Mouse (Mus musculus) adrenal gland, postnatal 10 days (tissue): ENCODE measurements around the gene Bahcc1. TPM values are rescaled to one million over a fixed set of nuclear protein-coding genes. Genes with fewer than 3 reads are reported as not detected.

ENCODE experiments used
- DNase-seq: peaks from one replicate; pipeline ENCODE4 v3.0.0; 2021; ENCODE audit warnings: mixed read lengths
- total RNA-seq, 2 experiments: library from RNA; stranded (reverse); gene quantifications; 2 replicates each; pipeline ENCODE4 v1.2.3; 2021

The Bahcc1 gene
- total RNA-seq, 2 experiments from 2014 or later, result 13.8 to 20.5 TPM

DNA sequence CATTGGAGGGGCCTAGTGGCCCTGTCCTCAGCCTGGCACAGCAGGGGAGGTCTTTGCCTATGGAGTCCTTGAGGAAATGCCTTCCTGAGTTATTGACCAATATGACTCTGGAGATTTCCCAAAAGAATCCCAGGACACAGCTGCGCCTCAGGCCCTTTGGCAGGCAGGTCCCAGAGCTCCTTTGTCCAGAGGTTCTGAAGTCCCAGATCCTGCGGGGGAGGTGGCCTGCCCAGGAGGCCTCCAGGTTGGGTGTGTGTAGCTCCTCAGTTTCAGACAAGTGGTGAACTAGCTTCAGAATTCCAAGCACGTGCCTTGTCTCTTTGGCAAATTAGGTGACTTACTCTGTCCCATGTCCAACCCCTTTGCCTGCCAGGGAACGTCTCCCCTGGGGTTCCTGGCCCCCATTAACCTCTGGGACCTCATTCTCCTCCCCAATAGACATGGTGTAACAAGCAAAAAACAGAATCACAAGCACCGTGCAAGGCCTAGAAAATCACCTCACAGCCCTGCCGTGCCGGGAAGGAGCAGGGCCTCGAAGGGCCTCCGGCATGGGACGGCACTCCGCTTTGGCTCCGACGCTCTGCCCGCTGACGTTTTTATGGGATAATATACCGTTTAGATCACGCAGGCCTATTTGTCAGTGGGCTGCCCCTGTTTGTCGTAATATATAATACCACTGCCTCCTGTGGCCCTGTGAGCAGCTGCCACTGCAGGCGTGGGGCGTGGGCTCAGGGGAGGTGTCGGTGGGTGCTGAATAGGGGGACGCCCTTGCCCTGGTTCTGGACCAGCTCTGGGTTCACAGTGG is 10.2 kb downstream of the Bahcc1 start:
- peak; percentile 76 for DNase-seq

- DNase-seq, result no peak
Measured at GRCm38 (mm10) chr11:120243531-120243820, 10.7 kb downstream of the Bahcc1 start.

- no peak for DNase-seq
Measured at GRCm38 (mm10) chr11:120248160-120248793, 15.5 kb downstream of the Bahcc1 start.

GRCm38 (mm10) chr11:120248899-120249298 is 16.2 kb downstream of the Bahcc1 start:
- no peak for DNase-seq

DNA sequence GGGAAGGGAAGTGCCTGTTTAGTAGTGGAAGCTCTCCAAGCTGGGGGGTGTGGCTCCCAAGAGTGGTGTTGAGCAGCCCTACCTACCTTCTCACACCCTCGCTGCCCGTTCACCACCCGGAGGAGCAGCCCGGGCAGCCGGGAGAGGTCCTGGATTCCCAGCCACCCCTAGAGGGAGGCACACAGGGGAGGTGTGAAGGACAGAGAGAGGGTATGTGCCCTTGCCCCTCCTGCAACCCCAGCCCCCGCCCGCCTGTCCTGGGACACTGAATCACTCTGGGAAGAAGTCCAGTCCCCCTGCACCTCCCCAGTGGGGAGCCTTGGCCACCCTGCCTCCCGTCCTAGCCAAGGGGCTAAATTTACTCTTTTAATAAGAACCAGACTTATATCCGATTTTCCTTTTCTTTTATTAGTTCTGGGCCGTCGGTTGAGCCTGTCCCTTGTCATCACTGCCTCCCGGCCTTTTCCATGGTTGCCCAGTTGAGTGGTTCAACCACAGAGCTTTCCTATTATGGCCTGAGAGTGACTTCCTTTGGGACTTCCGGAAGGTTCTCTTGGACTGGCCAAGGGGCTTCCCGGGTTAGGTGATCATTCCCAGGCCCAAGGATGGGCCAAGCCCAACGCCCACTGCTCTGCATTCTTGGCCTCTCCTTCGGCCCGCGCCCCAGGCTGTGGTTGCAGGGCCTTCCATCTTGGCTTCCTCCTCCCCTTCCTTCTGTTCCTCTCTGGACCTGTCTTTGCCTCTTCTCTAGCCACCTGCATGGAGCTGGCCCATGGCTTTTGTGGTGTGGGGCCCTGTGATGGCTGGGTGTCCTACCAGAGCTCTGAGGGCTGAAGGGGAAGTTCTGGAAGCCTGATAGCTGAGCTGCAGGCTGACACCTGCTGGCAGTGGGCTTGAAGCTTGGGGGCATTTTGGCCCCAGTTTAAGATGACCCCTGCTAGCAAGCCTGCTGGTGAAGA is 18.5 kb downstream of the Bahcc1 start:
- DNase-seq, result no peak

GRCm38 (mm10) chr11:120251950-120252308 is 19.2 kb downstream of the Bahcc1 start:
- no peak for DNase-seq

DNA sequence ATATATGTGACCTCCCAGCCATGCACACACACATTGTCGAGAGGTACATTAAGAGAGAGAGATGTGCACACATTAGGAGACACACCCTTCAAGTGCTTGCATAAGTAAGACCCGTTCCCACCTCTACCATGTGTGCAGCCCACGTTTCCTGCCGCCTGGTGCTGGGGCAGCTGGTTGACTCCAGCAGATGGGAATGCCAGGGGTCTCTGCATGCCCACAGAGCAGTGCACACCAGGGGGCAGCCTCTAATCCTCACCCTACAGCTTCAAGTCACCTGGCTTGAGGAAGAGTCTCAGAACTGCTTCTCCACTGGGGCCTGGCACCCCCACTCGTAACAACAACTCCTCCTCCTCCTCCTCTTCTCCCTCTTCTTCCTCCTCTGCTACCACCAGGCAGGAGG is 19.7 kb downstream of the Bahcc1 start:
- no peak for DNase-seq

DNA sequence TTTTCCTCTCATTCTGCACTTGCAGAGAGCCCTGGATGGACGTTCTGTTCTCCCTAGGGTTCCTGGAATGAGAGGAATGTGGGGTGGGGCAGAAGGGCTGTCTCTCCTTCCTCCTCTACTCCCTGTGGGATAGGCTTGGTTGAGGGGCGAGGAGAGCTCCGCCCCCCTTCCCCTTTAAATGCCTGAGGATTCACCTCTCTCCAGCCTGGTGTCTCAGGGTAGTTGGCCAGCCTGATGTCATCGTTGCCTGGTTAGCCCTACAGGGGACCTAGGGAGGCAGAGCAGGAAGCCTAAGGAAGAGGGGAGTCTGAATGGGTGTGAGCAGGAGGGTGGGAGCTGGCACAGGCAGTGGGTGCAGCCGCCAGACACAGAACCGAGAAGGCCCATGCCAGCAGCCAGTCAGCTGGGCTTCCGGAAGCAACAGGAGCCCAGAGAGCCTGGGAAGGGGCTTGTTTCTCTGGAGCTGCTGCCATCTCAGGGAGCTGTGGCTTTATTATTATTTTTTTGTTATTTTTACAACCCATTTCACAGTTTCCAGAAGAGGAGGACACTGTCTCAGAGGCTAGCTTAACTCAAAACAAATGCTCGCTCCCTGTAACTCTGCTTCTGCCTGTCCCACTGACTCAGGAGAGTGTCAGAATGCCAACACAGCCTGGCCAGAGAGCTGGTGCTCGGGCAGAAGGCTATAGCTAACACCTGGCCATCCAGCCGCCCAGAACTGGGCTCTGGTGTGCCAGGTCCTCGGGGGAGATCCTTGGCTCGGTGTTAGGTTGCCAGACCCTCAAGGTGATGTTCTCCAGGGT is 20.3 kb downstream of the Bahcc1 start:
- DNase-seq, result no peak

GRCm38 (mm10) chr11:120253646-120254315 is 21.0 kb downstream of the Bahcc1 start:
- no peak for DNase-seq

GRCm38 (mm10) chr11:120254420-120254819 is 21.7 kb downstream of the Bahcc1 start:
- no peak for DNase-seq

DNA sequence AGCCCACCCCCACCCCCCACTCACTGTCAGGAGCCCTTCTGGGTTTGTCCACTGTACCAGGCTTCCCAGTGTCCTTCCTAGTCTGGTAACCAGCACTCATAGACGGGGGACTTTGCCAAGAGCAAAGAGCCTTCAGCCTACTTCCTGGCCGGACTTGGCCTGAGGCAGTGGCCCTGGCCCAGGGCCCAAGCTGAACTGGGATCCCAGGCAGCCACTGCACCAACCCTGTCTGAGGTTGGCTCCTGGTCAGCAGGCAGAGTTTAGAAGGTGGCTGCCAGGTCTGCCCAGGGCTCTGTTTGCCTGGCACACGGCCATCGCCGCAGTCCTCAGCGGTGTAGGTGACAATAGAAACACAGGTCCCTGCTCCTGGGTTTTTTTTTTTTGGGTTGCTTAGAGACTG is 22.3 kb downstream of the Bahcc1 start:
- DNase-seq, result peak; percentile 93

DNA sequence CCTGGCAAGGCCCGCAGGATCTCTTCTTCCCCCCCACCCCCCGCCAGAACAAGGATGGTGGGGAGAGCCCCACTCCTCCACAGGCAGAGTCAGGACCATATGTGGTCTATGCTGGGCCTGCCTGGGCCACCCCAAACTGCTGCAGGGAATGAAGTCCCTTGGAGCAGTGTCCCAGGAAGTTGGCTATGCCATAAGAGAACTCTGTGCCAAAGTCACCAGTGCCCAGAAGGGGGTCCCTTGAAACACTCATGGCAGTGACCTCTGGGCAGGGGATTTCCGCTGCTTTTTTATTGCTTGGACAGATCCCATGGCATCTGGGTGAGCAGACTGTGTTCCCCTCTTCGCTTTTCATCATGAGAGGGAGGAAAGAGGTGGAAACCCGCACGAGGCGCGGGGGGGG is 22.8 kb downstream of the Bahcc1 start:
- DNase-seq, result no peak

DNA sequence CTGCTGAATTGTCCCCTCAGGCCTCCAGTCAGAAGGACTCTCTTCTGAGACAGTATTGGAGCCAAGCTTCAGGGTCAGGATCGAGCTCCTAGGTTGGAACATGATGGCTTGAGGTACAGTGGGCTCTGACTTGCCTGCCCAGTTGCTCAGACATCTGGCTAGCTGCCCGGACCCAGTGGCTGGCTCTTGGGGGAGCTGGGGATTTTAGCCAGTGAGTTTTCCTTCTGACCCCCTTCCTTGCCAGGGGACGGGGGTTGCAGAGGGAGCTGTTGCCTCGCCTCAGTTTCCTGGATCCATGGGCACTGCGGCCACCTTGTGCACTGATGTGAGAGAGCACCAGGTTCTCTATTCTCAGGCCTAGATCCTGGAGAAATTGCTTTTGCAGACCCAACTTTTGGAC is 23.4 kb downstream of the Bahcc1 start:
- no peak for DNase-seq

DNA sequence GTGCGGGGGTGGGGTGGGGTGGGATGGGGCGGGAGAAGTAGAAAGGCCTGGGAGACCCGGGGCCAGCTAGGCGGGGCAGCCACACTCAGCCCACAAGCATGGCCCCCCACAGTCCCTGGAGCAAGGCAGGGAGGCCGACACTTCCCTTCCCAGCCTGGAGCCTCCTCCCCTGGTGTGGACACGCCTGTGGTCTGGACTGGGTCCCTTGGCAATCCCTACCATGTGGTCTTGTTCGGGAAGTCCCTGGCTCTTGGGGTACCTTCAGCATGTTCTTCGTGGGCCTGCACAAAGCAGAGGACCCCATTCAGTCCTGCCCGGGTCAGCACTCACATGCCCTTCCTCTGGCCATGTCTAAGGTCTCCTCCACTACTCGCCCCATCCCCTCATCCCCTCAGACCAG is 23.8 kb downstream of the Bahcc1 start:
- no peak for DNase-seq

DNA sequence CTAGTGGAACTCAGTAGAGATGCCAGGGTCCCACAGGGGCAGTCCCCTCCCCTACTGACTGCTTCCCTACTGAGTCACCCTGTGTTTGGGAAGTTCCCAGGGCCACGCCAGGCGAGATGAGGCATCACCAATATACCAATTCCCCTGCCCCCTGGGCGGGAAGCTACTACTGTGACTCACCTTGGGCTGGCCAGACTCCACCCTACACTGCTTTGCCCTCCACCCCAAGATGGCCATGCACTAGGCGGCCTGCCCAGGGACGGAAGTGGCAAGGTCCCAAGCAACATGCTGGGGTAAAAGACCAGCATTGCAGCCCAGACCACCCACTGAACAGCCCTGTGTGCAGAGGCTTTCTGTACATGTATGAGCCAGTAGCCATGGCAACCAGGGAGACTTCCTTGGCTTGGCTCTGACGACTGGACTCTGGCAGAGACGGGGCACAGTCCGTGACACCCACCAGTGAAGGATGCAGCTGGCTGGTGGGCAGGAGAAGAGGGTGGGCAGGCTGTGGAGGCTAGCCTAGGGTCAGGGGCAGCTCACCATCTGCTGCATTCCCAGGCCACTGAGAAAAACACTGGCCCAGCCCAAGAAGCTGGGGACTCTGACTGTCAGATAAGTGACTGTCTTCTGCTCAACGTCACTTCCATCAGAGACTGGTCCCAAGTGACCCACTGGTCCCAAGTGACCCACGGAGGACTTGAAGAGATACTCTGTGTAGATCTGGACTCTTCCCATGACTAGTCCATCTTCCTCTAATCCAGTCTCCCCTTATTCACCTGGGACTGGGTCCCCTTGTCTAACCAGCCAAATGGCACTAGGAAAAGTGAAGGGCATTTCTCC is 24.5 kb downstream of the Bahcc1 start:
- DNase-seq, result peak; percentile 77

DNA sequence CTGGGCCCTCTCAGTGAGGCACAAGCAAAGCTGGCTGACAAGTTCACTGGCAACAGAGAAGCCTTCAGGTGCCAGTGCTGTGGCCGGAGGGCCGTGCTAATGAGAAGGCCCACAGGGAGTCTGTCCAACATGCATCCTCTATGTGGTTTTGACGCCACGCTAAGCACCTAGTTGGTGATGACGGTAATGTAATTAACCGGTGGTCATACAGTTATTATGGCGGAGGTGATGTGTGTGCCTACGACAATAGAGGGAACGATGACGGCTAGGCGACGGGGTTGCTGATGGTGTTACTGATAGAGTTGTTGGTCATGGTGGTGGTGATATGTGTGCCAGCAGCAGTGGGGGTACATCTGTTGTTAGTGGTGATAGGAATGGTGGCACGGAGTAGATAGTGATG is 25.2 kb downstream of the Bahcc1 start:
- DNase-seq, result no peak

DNA sequence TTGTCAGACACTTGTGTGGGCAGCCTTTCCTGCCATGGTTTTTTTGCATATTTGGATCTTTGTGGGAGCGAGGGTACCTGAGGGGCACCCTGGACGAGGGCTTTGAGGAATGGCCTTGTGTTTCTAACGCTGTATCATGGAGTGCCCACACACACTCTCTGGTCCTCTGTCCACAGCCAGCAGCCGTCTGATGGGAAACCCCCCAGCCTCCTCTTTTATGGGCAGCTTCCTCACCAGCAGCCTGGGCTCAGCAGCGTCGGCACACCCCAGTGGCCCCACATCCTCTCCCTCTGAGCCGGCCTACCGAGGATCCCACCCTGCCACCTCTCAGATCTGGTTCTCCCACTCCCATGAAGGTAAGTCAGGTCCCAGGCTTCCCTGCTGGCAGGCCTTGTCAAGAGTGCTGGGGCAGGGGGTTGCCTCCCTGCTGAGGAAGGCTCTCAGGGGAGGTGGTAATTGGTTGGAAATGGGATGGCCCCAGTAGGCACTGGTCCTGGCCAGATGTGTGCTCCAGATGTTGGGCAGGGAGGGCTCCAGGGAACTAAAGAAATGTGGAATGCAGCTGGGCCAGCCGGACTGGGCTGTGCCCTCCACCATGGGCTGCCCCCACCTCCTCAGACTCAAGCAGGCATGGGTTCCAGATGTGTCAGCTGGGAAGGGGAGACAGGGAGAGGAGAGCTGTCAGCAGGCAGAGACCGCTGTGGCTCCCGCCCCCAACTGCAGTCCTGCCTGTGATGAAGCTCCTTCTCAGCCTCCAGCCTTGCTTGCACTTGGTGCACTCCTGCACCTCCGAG is 26.3 kb downstream of the Bahcc1 start:
- DNase-seq, result no peak

GRCm38 (mm10) chr11:120259792-120260768 is 27.3 kb downstream of the Bahcc1 start:
- peak; percentile 69 for DNase-seq

DNA sequence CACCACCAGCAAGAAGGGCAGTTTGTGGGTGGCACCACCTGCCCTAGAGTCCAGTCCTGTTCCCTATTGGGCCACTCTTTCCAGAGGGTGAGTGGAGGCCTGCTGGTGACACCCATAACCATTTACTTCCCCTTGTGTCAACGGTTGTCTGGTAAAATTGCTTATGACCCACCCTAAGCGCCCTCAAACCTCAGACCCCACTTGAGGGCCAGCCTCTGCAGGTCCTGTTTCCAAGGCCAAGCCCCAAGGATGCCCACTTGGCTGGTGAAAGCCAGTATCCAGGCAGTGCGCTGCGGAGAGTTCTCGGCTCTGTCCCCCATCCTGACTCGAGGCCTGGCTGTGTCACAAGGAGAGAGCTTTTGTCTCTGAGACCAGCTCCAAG is 28.0 kb downstream of the Bahcc1 start:
- DNase-seq, result no peak
